Mouse (Mus musculus) ZHBTc4 (cell line): ENCODE results near the gene Col18a1.

Experiments
- DNase-seq: peaks from one replicate; pipeline ENCODE4 v3.0.0-alpha.2; 2011; ENCODE audit warnings: low read depth, low spot score

The Col18a1 gene

GRCm38 (mm10) chr10:77064239-77064638, 102.1 kb downstream of the Col18a1 start:
- DNase-seq, result no peak

- no peak for DNase-seq
These were observed 103.8 kb downstream of the Col18a1 start for GRCm38 (mm10) chr10:77062393-77063010.

GRCm38 (mm10) chr10:77061426-77061825, 104.9 kb downstream of the Col18a1 start:
- DNase-seq, result peak; percentile 16

- DNase-seq, result no peak
These were observed 109.6 kb downstream of the Col18a1 start for GRCm38 (mm10) chr10:77056768-77057167.

DNA sequence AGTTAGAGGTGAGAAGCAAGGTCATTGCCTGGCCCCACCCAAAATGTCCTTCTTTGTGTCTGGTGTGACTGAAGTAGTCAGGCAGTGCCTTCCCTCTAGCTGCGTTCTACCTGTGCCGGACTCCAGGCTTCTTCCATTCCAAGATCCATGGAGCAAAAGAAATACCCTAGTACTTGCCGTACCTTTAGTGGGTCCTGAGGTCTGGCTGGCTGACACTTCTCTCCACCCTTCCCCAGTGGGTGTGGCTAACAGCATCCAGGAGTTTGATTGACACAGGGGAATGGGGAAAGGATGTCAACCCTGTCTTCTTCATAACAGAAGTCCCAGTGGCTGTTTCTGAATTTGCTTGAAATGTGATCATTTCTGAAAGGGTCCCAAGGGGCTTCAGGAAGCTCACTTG, 117.7 kb downstream of the Col18a1 start:
- DNase-seq, result peak; percentile 45

GRCm38 (mm10) chr10:77048196-77048595, 118.2 kb downstream of the Col18a1 start:
- no peak for DNase-seq

GRCm38 (mm10) chr10:77038579-77039174, 127.7 kb downstream of the Col18a1 start:
- no peak for DNase-seq

- no peak for DNase-seq
These were observed 130.9 kb downstream of the Col18a1 start for GRCm38 (mm10) chr10:77035487-77035886.

GRCm38 (mm10) chr10:77033323-77034025, 132.9 kb downstream of the Col18a1 start:
- peak; percentile 55 for DNase-seq

DNA sequence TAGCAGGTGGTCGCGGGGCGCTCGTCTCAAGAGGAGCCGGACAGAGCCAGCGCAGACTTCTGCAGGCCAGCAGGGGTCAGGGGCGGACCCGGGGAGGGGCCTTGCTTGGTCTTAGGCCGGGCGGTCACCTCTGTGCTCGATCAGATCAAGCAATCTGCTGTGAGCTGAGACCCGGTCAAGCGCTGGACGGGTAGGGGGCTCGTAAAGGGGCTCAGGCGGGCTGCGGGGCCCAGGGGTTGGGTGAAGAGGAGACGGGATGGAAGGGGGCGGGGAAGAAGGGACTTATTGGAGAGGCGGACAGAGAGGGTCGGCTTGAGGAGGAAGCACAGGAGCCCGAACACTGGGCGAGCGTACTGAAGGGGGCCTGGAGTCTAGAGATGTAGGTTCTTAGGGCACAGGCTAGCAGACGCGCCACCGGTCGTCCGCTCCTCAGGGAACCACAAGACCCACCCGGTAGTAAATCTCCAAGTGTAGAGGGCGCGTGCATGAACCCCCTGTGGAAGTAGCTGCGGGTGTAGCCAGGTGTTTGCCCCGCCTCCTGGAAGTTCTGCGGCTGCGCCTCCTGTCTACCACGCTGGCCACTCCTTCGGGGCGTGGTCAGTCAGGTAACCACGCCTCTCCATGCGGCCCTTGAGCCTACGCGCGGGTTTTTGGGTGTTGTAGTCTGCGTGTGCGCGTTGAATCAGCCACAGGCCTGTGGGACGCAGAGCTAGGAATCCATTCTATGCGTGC, 133.6 kb downstream of the Col18a1 start:
- peak; percentile 98 for DNase-seq

DNA sequence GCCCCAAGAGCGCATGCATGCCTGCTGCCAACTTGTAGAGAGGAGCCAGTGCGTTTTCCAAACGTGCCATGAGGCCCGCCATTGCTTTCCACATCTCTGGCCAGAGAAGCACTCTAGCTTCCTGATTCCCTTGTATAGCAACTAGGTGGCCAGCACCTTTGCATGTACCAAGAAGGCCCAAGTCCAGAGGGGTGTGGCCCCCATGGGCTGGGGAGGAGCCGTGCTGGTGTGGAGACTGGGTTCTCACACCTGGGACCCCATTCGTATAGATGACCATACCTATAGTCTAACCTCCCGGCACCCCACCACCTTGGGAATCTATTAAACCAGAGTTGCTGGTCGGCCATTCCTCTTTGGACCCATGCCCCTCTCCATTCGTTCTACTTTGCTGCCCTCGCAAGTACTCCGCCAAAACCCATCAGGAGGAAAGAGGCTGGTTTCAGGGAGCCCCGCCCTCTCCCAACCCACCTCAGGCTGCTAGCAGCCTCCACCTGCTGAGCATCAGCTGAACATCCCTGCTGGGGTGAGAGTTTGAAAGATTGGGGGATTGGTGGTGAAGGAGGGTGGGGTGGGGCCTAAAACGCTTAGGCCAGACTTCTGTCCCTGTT, 134.5 kb downstream of the Col18a1 start, which contains the start of gene Slc19a1:
Slc19a1 (plus strand) TSS at position 474 of the 608 bp plus-strand sequence.
- peak; percentile 76 for DNase-seq

DNA sequence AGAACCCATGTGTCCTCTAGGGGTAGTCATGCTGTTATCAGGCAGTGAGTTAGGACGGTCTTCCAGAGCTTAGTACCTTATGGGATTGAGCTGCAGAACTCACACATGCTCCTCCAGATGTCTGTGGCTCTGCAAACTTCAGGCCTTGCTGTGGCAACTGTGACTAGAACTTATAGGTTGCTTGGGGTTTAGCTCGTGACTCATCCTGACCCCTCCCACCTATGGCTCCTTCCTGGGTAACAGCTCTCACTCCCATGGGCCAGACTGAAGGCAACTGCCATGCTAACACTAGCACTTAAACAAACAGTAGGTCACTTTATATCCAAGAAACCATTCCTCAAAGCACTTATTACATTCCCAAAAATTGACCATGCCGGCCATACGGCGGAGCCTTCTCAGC, 135.7 kb downstream of the Col18a1 start:
- no peak for DNase-seq

- no peak for DNase-seq
These were observed 136.6 kb downstream of the Col18a1 start for GRCm38 (mm10) chr10:77029761-77030160.

DNA sequence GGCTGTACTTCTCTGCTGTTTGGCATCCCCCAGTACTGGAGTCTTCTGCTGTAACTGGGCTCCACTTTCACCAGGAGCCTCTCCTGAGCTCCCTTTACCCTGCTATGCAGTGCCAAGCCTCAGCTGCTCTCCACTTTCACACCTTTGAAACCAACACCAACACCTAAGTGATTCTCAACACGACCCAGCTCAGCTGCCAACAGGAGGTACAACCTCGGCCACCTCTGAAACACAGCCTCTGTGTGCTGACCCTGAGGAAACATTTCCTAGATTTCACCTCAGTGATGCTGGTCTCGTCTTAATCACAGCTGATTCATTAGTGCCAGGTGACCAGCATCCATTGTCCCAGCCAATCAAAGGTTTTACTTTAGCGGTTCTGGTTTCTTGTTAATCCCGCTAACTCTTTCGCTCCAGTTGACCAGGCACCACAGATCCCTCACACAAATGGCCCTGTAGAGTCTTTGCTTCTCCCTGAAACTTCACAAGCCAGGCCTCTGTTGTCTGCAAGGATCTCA, 137.5 kb downstream of the Col18a1 start:
- no peak for DNase-seq

GRCm38 (mm10) chr10:77026944-77027343, 139.4 kb downstream of the Col18a1 start:
- no peak for DNase-seq

DNA sequence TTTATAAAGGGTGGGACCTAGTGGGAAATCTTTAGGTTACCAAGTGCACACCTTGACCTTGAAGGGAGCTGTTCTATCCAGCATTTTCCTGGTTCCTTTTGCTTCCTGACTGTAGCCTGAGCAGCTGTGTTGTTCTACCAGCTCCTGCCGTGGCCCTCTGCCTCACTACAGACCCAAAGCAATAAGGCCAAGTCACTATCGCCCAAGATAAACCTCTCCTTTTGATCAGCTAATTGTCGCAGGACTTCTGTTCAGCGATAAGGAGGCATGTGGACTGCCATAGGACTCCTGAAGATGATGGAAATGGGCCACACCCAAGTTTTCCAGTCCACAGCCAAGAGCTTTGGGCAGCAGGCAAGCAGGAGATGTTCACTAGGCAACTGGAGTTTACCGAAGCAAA, 142.1 kb downstream of the Col18a1 start:
- DNase-seq, result no peak

- DNase-seq, result no peak
These were observed 143.8 kb downstream of the Col18a1 start for GRCm38 (mm10) chr10:77022301-77023130.

DNA sequence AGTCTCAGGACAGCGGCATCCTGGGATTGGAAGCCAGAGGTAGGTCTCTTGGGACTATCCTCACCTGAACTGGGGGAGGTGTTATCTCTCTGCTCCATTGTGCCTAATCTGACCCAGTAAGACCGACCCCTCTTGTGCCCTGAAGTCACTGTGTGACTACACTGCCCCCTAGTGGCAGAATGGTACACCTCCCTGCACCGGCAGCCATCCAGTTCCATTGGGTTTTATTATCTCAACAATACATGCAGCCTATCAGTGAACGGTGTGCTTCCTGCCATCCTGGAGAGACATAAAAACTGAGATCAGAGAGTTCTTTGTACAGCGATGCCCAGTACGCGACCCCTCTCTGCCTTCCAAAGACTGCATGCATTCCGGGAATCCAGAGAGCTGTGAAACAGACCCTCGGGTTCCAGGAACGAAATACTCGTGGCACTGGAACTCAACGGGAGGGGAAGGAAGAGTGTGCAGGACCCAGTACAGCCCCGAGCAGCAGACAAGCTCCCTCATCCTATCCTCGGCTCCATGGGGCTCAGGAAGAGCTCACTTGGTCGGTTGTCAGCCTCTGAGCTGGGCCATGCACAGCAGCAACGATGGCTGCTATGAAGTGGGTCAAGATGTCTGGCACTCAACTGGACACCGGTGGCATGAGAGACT, 144.8 kb downstream of the Col18a1 start:
- DNase-seq, result peak; percentile 93

GRCm38 (mm10) chr10:77017662-77018061, 148.7 kb downstream of the Col18a1 start:
- no peak for DNase-seq

DNA sequence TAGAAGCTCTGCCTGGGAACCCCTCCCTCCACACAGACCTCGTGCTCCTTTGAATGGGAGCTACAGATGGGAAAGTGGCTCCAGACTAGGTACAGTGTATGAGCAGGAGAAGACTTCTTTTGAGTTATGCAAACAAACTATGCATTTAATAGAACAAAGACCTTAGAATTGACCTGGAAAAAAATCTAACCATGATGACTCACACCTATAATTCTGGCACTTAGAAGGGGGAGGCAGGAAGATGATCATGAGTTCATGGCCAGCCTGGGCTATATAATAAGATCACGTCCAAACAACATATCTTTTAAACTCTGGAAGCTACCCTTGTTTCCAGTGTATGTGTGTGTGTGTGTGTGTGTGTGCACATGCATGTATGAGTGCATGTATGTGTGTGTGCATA, 149.3 kb downstream of the Col18a1 start:
- no peak for DNase-seq
